Mouse (Mus musculus) frontal cortex, adult (tissue): Measurements from ENCODE around the gene Sh2d3c.
A peak's percentile ranks its signal among the peaks of the same experiment; 100 is the strongest.

Experiments
- ATAC-seq: cut with Nextera tagmentation; 2 replicates; pipeline ENCODE4 v1.9.2; 2017; ENCODE audit warnings: mild to moderate bottlenecking, moderate library complexity, mixed read lengths; ENCODE audit not compliant: low TSS enrichment

Sh2d3c gene

DNA sequence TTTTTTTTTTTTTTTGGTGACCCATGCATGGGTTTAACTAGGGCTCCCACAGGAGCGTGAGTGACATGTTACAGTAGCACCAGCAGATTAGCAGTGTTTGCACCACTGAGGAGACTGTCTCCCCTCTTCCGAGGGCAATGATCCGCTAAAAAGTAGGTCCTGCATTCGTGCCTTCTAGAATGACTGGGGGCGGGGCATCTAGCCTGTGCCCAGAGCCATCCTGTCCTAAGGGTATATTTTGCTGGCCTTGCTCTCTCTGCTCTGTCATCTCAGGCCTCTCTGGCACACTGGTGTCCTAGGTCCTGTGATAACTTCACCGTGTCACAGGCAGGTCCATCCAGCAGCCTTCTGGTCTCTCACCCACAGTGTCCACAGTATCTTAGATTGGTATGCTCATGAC is 21.2 kb upstream of the Sh2d3c start:
- no peak for ATAC-seq

DNA sequence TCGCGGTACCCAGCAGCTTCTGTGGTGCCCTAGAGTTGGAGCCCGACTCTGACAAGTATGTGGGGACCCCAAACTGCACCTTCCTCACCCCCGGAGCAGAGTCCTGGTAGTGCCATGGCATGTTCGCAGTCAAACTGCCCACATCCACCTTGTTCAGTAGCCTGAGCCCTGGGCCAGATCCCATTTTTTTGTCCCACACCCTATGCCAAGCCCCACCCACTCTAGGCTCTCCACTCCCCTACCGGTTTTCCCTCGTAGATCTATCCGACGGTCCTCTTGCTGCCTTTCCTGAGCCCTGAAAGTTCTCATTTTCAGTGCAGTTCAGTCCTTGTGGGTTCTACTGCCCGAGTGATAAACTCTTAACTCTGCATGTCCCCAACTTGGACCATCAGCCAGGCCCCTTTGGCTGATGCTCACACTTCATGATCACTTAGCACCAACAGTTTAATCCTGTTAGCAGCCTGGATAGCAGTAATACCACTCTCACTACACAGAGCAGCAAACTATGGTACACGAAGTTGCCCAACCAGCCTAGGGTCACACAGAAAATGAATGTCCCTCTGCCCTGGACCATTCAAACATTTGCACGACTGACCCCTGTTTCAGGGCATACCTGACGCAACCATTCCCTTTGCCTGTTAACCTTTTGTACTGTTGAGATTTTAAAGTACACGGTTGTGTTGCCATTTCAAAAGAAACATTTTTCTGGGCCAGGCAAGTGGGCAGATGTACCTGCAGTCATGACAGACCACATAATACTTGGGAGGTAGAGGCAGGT is 19.7 kb upstream of the Sh2d3c start:
- ATAC-seq, result no peak

DNA sequence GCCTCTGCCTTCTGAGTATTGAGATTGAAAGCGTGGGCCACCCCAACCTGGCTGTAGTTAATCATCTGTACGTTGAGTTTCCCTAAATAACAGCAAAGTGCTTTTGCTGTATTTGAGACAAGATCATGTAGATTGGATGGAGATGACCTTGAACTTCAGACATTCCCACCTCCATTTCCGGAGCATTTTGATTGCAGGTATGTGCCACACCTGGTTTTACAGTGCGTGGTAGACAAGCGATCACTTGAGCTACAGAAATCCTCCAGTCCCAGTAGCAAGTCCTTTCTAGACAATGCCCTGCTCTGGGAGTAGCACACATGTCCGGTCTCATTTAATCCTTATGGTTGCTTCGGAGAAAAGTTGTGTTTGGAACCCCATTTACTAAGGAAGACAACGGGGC is 17.8 kb upstream of the Sh2d3c start:
- no peak for ATAC-seq

DNA sequence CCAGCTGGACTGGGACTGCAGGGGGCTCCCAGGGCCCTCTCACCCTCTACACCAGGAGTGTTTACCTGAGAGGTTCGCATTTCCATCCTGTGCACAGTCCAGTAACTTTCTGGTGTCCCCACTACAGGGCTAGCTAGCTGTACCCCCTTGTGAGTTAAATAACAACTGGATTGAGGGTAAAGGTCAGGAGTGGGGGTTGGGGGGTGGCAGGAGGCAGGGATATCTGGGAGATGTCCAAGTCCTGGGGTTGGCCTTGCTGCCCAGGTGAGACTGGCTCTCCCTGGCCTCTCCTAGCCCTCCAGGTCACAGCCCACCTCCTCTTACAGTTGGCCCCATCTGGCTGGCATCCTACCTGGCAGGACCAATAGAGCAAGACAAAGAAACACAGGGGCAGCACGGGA is 16.8 kb upstream of the Sh2d3c start, which contains the start of gene Fpgs:
Gene Fpgs, minus strand, starts transcription at position 125 of the 401 bp plus-strand sequence.
- ATAC-seq, result no peak

DNA sequence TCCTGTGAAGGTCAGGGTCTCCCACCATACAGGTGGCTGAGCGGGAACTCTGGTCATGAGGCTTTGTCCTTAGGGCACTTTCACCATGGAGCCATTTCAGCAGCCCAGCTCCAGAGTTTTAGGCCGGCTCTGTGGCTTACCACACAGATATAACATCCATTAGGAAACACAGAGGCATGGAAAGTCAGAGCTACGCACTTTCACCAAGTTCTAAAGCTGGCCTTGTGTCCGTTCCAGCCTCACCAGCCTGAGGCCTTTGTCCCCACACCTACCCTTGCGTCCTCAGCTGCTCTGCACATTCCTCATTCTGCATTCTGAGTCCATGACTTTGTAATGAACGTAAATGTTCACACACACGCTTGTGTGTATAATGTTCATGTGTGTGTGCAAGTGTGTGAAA is 15.8 kb upstream of the Sh2d3c start:
- ATAC-seq, result no peak

DNA sequence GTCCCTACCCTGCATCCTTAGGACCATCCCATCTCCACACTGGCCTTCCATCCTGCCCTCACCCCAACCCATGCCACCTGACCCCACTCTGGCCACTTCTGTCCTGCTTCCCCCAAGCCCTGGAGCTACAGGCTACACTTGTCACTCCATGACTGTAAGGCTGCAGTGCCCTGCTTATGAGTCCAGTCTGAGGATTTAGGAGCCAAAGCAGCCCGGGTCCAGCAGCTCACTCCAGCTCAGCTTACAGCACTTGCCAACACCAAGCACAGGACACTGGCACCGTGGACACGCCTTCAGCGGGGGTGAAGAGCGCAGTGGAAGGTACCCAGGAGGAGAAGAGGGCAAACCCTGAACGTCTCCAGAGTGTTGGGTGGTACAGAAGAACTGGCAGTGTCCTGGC is 13.9 kb upstream of the Sh2d3c start:
- ATAC-seq, result no peak

DNA sequence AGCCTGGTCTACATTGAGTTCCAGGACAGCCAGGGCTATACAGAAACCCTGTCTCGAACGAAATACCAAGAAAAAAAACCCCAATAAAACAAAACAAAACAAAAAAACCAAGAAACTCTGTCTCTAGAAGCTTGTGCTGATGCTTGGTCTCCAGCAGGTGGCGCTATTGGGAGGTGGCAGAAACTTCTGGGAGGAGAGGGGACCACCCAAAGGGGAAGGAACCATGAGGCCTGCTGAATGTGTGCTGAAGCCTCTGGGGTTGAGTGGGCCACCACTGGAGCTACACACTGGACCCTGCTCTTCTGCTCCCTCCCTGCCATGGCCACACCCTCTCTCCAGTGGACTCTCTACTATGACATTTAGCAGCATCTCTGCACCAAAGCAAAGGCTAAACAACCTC is 12.2 kb upstream of the Sh2d3c start:
- ATAC-seq, result no peak

DNA sequence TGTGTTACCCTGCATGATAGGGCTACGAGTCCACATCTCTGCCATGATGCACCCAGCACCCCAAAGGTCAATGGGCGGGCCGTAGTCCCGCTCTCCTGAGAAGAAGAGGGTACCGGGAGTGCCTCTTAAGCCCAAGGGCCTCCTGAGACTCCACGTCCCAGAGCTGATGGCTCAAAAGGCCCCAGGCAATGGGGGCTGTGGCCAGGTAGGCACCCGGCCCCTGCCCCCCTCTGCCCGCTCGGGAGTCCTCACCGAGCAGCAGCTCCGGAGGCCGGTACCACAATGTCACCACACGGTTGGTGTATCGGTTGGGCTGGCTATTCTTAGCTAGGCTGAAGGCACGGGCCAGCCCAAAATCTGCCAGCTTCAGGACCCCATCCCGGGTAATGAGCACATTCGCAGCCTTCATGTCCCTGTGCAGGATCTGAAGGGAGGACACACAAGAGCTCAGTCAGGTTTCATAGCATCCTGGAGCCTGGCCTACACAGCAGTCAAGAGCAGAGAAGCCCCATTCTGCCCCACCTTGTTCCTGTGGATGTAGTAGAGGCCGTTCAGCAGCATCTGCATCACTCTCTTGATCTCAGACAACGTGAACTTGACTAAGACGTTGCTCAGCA is 11.2 kb upstream of the Sh2d3c start:
- no peak for ATAC-seq

DNA sequence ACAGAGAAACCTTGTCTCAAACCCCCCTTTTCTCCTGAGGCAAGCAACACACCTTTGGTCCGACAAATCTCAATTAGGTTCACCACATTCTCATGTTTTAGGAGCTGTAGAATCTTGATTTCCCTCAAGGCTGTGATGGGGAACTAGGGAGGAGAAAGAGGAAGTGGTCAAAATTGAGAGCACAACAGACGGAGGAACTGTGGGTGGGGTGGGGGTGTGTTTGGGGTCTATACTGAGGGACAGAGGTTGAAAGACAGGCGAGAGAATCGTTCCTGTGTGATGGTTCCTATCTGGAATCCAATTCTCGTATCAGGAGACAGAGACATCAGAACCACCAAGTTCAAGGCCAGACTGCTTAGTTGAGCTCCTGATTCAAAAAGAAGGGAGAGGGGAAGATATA is 10.4 kb upstream of the Sh2d3c start:
- ATAC-seq, result no peak

DNA sequence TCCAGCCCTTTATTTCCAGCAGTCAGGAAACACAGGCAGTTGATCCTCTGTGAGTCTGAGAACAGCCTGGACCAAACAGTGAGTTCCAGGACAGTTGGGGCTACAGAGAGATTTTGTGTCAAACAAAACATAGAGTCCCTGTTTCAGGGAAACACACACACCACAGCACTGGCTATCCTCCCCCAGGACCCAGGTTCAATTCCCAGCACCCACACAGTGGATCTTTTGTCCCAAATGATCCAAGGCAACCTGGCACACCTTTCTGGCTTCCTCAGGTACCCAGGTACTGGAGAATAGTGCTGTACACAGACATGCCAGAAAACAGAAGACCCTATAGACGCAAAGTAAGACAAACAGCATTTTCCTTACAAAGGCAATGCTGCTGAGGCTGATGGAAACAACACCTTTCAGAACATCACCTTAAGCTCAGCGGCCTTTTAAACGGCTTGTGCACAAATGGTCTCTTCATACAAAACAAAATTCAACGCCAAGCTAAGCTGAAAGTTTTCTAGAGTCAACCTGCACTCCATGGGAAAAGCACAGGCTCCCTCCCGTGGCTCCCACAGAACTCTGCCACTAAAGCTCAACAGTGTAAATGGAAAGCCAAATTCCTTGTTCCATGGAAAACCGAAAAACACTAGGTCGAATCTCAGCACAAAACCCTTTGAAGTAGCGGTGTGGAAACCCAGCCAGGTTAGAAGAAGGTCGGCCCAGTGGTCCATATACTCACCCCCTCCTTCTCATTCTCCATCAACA is 9.4 kb upstream of the Sh2d3c start:
- no peak for ATAC-seq

DNA sequence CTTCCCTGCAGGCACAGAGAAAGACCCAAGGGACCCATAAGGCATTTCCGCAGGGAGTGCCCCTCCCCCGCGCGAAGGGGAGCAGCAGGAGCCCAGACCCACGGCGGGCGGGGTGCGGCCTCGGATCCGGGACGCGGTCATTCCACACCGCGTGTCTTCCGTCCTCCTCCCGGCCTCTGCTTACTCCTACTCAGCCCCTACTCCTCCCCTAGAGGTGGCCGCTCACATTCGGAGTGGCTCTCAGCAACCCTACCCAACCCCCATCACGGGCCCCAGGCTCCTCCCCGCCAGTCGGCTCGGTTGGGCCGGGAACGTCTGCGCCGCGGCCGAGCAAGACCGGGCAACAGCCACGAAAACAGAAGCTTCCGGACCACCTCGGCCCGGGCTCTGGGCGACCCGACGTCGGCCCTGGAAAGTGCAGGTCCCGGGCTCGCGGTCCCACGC is 8.7 kb upstream of the Sh2d3c start:
- ATAC-seq, result no peak

DNA sequence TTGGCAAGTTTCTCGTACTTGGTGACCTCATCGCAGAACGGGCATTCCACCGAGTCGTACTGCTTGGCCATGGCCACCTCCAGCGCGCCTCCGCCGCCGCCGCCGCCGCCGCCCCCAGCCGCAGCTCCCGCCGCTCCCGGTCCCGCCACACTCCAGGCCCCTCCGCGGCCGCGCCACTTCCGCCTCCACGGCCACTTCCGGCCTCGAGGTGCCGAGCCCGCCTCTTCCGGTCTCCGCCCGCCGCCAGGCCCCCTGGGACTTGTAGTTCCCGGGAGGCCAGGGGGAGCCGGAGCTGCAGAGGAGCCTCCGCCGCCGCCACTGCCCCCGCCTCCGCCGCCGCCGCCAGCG is 8.3 kb upstream of the Sh2d3c start:
- ATAC-seq, result peak; percentile 83

DNA sequence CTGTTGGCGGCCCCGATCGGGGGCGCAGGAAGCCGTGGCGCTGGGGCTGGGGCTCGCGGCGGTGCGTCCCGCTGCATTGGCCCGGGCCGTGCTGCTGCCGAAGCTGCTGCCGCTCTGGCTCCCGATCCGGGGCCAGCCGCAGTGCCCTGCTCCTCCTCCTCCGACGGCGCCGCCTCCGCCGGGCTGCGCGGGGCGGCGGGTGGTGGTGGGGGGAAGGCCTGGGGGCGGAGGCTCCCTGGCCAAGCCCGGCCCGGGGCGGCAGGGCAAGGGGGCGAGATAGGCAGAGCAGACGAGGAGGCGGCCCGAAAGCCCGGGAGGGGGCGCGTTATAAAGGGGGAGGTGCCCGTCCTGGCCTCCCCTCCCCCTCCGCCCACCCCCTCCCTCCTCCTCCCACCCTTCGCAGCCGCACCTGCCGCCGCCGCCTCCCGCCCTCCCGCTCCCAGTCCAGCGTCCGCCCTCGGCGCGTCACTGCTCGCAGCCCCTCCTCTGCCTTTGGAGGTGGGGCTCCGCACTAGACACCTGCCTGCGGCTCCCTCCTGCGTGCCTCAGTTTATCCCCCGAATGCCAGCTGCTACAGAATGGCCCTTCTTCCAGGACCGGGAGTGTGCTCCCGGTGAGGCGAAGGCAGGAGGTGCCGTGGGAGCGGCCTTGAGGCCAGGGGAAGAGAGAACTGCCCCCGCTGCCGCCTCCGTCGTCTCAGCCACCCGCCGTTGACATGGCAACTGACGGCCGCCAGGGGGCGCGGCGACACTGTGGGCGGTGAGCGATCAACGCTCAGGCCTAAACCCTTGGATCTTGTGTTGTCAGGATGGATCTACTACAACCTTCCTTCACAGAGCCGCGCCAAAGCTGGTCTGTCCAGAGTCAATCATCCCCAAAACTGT is 7.7 kb upstream of the Sh2d3c start, which contains the start of gene Cdk9:
Gene Cdk9, minus strand, starts transcription at position 143 of the 884 bp plus-strand sequence.
- ATAC-seq, result peak; percentile 72

DNA sequence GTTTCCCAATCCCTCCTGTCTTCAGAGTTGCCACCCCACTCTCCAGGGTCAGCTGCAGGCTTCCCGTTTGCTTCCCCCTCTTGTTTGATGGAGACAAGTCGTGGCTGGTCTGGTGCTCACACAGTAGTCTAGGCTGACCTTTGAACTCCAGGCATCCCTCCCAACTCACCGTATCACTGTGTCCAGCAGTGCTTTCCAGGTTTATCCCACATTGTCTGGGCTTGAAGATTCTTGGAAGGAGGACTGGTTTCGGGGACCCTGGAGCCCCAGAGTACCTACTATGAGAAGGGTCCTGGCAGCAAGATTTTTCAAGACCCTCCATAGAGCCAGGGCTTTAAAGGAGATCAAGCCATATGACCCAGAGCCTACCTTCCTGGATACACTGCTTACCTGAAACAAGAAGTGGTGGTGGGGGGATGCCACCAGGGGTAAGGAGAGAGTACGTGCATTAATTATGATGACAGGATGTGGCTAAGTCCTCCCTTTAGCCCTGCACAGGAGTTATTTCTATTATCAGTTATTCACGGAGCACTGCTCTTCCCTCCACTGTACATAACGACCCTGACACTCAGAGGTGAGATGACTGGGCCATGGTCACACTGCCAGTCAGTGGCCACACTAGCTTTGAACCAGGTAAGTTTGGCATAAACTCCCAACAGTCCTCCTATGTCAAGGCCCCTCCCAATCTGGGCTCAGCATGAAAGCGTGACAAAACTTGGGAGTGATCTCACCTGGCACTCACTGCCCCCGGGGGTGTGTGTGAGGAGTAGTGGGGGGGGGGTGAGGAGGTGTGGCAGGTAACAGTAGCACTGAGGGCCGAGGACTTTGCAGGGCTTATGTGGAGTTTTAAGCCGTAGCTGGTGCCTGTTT is 6.5 kb upstream of the Sh2d3c start:
- no peak for ATAC-seq

DNA sequence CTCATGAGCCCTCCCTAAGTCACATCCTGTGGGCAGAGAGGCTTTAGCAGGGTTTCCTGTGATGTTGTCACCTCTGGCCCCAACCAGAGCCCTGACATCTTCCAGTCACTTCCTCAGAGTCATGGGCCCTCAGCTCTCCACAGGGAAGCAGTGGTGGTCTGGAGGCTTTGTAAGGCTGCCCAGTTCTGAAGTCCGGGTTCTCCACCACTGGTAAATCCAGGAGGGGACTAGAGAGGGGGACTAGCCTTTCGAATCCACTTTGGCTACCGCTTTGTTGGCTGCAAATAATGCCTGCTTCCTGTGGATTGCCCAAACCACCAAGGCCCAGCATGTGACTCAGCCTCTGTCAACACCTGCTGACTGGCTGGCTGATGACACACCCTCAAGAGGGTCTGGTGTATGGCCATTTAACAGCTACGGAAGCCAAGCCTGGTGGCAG is 5.8 kb upstream of the Sh2d3c start:
- ATAC-seq, result no peak

DNA sequence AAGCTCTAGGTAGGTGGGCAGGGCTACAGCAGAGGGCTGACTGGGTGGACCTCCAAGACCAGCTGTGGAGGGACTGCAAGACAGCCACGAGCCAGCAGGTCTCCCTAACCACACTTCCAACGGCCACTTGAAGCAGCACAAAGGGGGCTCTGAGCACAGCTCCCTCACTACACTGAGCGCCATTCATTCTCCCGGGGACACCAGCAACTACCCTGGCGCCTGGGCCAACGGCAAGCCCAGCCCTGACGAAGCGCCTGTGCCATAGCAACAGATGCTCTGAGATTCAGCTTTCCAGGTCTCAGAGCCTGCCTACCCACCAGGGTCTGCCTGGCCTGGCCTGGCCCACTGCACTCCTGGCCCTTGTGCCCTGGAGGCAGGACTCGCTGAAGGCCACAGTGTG is 2.1 kb upstream of the Sh2d3c start:
- no peak for ATAC-seq

DNA sequence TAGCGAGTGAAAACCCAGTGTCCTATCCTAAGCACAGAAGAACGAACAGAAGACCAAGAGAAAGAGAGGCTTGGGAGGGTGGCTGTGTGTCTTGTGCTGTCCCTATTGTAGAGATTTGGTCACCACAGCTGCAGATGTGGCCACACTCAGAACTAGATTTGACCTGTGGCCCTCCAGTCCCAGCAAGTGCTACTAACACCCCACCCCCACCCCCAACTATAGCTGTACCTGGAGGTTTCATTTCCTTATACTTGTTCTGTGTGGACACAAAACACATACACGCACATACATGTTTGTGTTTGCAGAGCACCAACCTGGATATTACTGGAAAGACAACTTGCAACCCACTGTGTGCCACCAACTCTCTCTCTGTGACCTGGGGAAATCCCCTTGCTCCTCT is 802 bp upstream of the Sh2d3c start:
- ATAC-seq, result no peak

DNA sequence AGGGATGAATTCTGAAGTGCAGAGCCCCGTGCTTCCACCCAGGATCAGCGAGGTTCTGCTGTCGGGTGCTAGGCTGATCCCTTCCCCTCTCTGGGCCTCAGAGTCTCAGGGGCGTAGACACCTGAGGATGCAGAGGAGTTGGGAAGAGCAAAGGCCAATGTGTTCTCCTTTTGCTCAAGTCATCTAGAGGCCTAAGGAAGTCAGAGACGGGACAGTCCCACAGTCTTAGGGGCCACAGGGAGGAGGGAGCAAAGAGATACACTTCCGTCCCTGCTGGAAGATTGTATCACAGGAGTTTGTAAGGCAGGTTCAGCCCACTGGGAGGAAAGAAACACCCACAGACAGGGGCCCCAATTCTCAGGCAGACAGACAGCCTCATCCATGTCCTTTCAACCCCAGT is 1.2 kb downstream of the Sh2d3c start:
- ATAC-seq, result no peak

DNA sequence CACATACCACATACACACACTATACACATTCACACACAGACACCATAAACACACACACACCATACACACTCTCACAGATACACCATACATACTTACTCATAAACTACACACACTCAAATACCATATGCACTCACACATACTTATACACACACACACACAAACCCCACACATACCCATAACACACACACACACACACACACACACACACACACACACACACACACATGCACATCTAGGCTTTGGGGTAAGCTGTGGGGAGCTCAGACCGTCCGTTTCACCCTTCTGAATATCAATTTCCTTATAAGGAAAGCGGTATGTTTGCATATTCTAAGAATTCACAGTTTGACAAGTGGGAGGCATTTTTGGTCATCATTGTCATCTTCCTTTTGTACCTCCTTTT is 1.7 kb downstream of the Sh2d3c start:
- no peak for ATAC-seq

DNA sequence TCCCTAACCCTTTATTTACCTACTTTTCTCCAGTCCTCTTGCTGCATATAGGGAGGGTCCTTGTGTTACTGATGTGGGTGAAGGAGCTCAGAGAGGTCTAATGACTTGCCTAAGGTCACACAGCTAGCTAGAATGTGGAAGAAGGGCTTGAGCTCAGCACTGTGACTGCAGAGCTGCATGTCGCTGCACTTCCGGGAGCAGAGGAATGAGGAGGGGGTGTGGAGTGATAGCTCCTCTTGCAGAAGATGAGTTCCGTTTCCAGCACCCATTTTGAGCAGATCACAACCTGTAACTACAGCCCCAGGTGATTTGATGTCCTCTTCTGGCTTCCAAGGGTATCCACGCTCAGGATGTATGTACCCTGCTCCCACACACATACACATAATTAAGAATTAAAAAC is 3.3 kb downstream of the Sh2d3c start:
- no peak for ATAC-seq
